Mouse (Mus musculus) midbrain, embryonic 16.5 days (tissue): ENCODE data around the gene Nav3. TPM values are rescaled to one million over a fixed set of nuclear protein-coding genes. Genes with fewer than 3 reads are reported as not detected.

Experiments used
- ATAC-seq: fragments of 200-750 bp; cut with Nextera tagmentation; 2 replicates; pipeline ENCODE4 v1.8.0; 2017; ENCODE audit warnings: moderate TSS enrichment
- H3K27ac ChIP-seq: fragments of 300-500 bp; sonication (generic); 2 replicates; pipeline ENCODE4 v1.5.1; 2014; ENCODE audit warnings: mild to moderate bottlenecking, low read length, mixed read lengths
- H3K27me3 ChIP-seq: fragments of 300-500 bp; sonication (generic); 2 replicates; pipeline ENCODE4 v1.6.1; 2014; ENCODE audit warnings: low read depth, low read length, mixed read lengths; ENCODE audit not compliant: control insufficient read depth, insufficient read depth
- H3K36me3 ChIP-seq: fragments of 300-500 bp; sonication (generic); 2 replicates; pipeline ENCODE4 v1.6.1; 2014; ENCODE audit warnings: mild to moderate bottlenecking, low read length, moderate library complexity, mixed read lengths; ENCODE audit not compliant: control insufficient read depth, insufficient read depth
- H3K4me1 ChIP-seq: fragments of 300-500 bp; sonication (generic); 2 replicates; pipeline ENCODE4 v1.6.1; 2014; ENCODE audit warnings: mild to moderate bottlenecking, low read length, mixed read lengths; ENCODE audit not compliant: control insufficient read depth, insufficient read depth
- H3K4me2 ChIP-seq: fragments of 300-500 bp; sonication (generic); 2 replicates; pipeline ENCODE4 v1.6.1; 2014; ENCODE audit warnings: mild to moderate bottlenecking, low read length, mixed read lengths
- H3K4me3 ChIP-seq: fragments of 300-500 bp; sonication (generic); 2 replicates; pipeline ENCODE4 v1.5.1; 2014; ENCODE audit warnings: low read depth, mild to moderate bottlenecking, low read length, moderate library complexity, mixed read lengths
- H3K9ac ChIP-seq: fragments of 300-500 bp; sonication (generic); 2 replicates; pipeline ENCODE4 v1.6.1; 2014; ENCODE audit warnings: low read depth, low read length, mixed read lengths
- H3K9me3 ChIP-seq: fragments of 300-500 bp; sonication (generic); replicated peaks from 2 replicates; pipeline ENCODE4 v1.6.1; 2014; ENCODE audit warnings: mild to moderate bottlenecking, low read length, mixed read lengths; ENCODE audit not compliant: control insufficient read depth, poor library complexity, severe bottlenecking
- WGBS: fragments of 180-500 bp; shearing (Covaris S2); extraction: QIAGEN DNeasy Blood & Tissue Kit; methylation state at CpG from one replicate; pipeline ENCODE4 v1.1.7; 2014; 5-methylcytosine and 5-hydroxymethylcytosine counted together
- polyA plus RNA-seq: library from polyadenylated mRNA; unstranded; fragments of >200 nt; fragmentation: Nextera tagmentation; extraction: Ambion mirVana; gene quantifications from 2 replicates; pipeline ENCODE4 v1.2.1, GENCODE M21; 2015

Gene Nav3
- polyA plus RNA-seq, 1 experiment from 2014 or later, result 18.7 TPM

- H3K9me3 ChIP-seq, result no peaks in the 10 kb centered on the region
- H3K9ac ChIP-seq, result no peak overlapping the region
- no peaks in the 10 kb centered on the region for H3K36me3 ChIP-seq
- no peak overlapping the region for H3K4me3 ChIP-seq
- H3K4me1 ChIP-seq, result peaks cover 10% of the 10 kb centered on the region
- H3K27me3 ChIP-seq, result no peaks in the 10 kb centered on the region
- no peak for ATAC-seq
- 69% methylated on average over 1 of the region's 1 CpGs for WGBS
- no peak overlapping the region for H3K27ac ChIP-seq
- H3K4me2 ChIP-seq, result no peak overlapping the region
Observed at GRCm38 (mm10) chr10:109919515-109919914, 536.5 kb downstream of the Nav3 start.

DNA sequence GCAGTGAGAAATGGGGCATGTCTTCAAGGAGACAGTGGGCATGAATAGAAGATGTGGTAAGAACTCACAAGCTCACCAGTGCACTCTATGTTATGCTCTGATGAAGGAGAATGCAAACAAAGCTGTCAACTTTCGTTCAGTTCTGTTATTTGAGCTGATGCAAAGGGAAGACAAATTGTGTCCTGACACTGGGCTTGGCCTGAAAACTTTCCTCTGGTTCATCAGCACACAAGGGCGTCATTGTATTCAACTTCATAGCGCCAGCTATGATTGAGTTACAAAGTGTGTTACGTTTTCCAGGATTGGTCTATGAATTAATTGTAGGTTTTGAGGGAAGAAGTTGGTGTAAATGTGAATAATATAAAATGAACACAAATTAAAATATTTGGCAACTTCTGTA, 548.8 kb downstream of the Nav3 start:
- no peaks in the 10 kb centered on the region for H3K27me3 ChIP-seq
- no peaks in the 10 kb centered on the region for H3K36me3 ChIP-seq
- no peak overlapping the region for H3K4me3 ChIP-seq
- 66% methylated on average over 4 of the region's 4 CpGs for WGBS
- no peak for ATAC-seq
- H3K27ac ChIP-seq, result no peak overlapping the region
- H3K4me2 ChIP-seq, result no peak overlapping the region
- H3K9ac ChIP-seq, result no peak overlapping the region
- H3K9me3 ChIP-seq, result no peaks in the 10 kb centered on the region
- H3K4me1 ChIP-seq, result peaks cover 7% of the 10 kb centered on the region; the same call in 1 of the 2 replicates

DNA sequence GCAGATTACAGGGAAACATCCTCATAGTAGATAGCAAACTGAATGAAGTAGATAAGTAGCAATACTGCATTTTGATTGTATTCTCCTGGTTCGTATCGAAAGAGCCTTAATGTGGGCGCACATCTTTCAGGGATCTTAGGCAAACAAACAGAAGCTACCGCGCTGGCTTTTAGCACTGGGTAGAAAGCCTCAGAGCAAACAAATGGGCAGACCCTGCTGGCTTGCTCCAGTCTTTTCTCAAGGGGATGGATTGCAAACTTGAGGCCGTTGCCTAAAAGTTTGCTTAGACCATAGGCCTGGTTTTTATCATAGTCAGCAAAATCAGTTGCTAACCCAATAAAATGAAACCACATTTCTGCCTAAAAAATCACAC, 549.6 kb downstream of the Nav3 start:
- peaks cover 7% of the 10 kb centered on the region; the same call in 1 of the 2 replicates for H3K4me1 ChIP-seq
- H3K4me2 ChIP-seq, result no peak overlapping the region
- H3K4me3 ChIP-seq, result no peak overlapping the region
- no peaks in the 10 kb centered on the region for H3K9me3 ChIP-seq
- H3K27ac ChIP-seq, result no peak overlapping the region
- H3K27me3 ChIP-seq, result no peaks in the 10 kb centered on the region
- H3K36me3 ChIP-seq, result no peaks in the 10 kb centered on the region
- 75% methylated on average over 6 of the region's 6 CpGs for WGBS
- H3K9ac ChIP-seq, result no peak overlapping the region
- no peak for ATAC-seq

GRCm38 (mm10) chr10:109905649-109906412, 550.2 kb downstream of the Nav3 start:
- no peak overlapping the region for H3K4me2 ChIP-seq
- no peak overlapping the region for H3K9ac ChIP-seq
- H3K9me3 ChIP-seq, result no peaks in the 10 kb centered on the region
- H3K27me3 ChIP-seq, result no peaks in the 10 kb centered on the region
- 75% methylated on average over 9 of the region's 9 CpGs for WGBS
- no peak overlapping the region for H3K4me3 ChIP-seq
- H3K4me1 ChIP-seq, result peaks cover 7% of the 10 kb centered on the region; the same call in 1 of the 2 replicates
- H3K36me3 ChIP-seq, result no peaks in the 10 kb centered on the region
- H3K27ac ChIP-seq, result no peak overlapping the region
- no peak for ATAC-seq

DNA sequence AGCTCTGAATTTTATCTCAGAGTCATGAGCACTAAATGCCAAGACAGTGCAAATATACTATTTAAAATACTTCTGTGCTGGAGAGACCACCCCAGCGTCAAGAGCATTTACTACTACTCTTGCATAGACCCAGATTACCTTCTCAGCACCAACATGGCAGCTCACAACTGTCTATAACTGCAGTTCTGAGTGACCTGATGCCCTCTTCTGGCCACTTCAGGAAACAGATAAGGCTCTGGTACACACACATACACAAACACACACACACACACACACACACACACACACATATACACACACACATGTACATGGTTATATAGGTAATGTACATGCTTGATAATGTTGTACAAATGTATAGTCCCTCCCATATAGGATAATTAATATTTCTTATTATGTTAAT, 551.2 kb downstream of the Nav3 start:
- Histone ChIP-seq H3K9ac (no peak overlapping the region), H3K4me3 (no peak overlapping the region), H3K27me3 (no peaks in the 10 kb centered on the region), H3K36me3 (no peaks in the 10 kb centered on the region), H3K4me2 (no peak overlapping the region), H3K27ac (no peak overlapping the region), H3K4me1 (peaks cover 7% of the 10 kb centered on the region; the same call in 1 of the 2 replicates), H3K9me3 (no peaks in the 10 kb centered on the region)
- no peak for ATAC-seq
- 96% methylated on average over 1 of the region's 1 CpGs for WGBS

- WGBS, result 61% methylated on average over 17 of the region's 17 CpGs
- ATAC-seq, result no peak
- no peaks in the 10 kb centered on the region for H3K36me3 ChIP-seq
- H3K9ac ChIP-seq, result no peak overlapping the region
- no peak overlapping the region for H3K4me2 ChIP-seq
- no peak overlapping the region for H3K4me3 ChIP-seq
- H3K4me1 ChIP-seq, result peaks cover 7% of the 10 kb centered on the region; the same call in 1 of the 2 replicates
- no peaks in the 10 kb centered on the region for H3K9me3 ChIP-seq
- H3K27ac ChIP-seq, result no peak overlapping the region
- no peaks in the 10 kb centered on the region for H3K27me3 ChIP-seq
Observed at GRCm38 (mm10) chr10:109903701-109904555, 552.1 kb downstream of the Nav3 start.

- Histone ChIP-seq H3K4me2 (no peak overlapping the region), H3K4me1 (peaks cover 7% of the 10 kb centered on the region; the same call in 1 of the 2 replicates), H3K9ac (no peak overlapping the region), H3K9me3 (no peaks in the 10 kb centered on the region), H3K27me3 (no peaks in the 10 kb centered on the region), H3K27ac (no peak overlapping the region), H3K4me3 (no peak overlapping the region), H3K36me3 (no peaks in the 10 kb centered on the region)
- 86% methylated on average over 4 of the region's 4 CpGs for WGBS
- no peak for ATAC-seq
Observed at GRCm38 (mm10) chr10:109903241-109903640, 552.8 kb downstream of the Nav3 start.

DNA sequence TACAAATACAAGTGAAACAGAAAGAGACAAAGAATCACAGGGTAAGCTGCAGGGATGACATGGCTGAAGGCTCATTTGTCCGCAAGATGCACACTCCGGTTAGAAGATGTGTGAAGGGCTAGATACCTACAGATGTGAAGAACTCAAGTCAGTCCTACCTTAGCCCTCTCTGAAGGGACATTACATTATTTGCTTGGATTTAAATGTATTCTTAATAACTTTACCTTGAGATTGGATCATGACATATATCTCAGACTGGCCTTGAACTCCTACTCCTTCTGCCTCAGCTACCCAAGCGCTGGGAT, 566.9 kb downstream of the Nav3 start:
- Histone ChIP-seq H3K9ac (no peak overlapping the region), H3K4me3 (no peak overlapping the region), H3K9me3 (no peaks in the 10 kb centered on the region), H3K4me1 (peaks cover 3% of the 10 kb centered on the region; the same call in 1 of the 2 replicates), H3K36me3 (no peaks in the 10 kb centered on the region), H3K4me2 (no peak overlapping the region), H3K27ac (0 out of 2 replicates have a peak overlapping the region, but pooled peaks have one; percentile 1), H3K27me3 (no peaks in the 10 kb centered on the region)
- 76% methylated on average over 3 of the region's 3 CpGs for WGBS
- ATAC-seq, result no peak
